Mouse (Mus musculus) G1E (cell line): ENCODE measurements around the gene Lyz1. TPM values are rescaled to one million over a fixed set of nuclear protein-coding genes. Genes with fewer than 3 reads are reported as not detected.
"Not testable (repeated sequence)": the region's sequence is repeated elsewhere in the genome, so short reads cannot be mapped to it uniquely, and the experiment has no call there.

ENCODE experiments used
- ATAC-seq: 2 replicates; pipeline ENCODE4 v1.8.0; 2016; ENCODE audit warnings: mild to moderate bottlenecking; ENCODE audit not compliant: insufficient number of reproducible peaks, poor library complexity, low FRiP score, severe bottlenecking; ENCODE audit errors: extremely low read depth
- DNase-seq: peaks from one replicate; pipeline ENCODE4 v3.0.0; 2012; ENCODE audit warnings: low spot score
- H3K27me3 ChIP-seq: 2 replicates; pipeline ENCODE4 v1.6.1; 2012; ENCODE audit warnings: mild to moderate bottlenecking, low read length, inconsistent platforms; ENCODE audit not compliant: insufficient read depth
- H3K36me3 ChIP-seq: replicated peaks from 2 replicates; pipeline ENCODE3; 2012; ENCODE audit warnings: mild to moderate bottlenecking, inconsistent platforms
- H3K4me1 ChIP-seq: 2 replicates; pipeline ENCODE4 v1.6.1; 2012; ENCODE audit warnings: low read depth, low read length, inconsistent platforms, mixed read lengths; ENCODE audit not compliant: insufficient read depth
- H3K4me3 ChIP-seq: 2 replicates; pipeline ENCODE4 v1.5.1; 2012; ENCODE audit warnings: low read depth, mild to moderate bottlenecking, inconsistent platforms, low read length, moderate library complexity, mixed read lengths
- H3K9me3 ChIP-seq: replicated peaks from 2 replicates; pipeline ENCODE4 v1.6.1; 2012; ENCODE audit warnings: inconsistent platforms
- CTCF ChIP-seq: IDR thresholded peaks from 2 replicates; pipeline ENCODE4 v1.5.1; 2012; ENCODE audit warnings: low read depth, low read length, inconsistent platforms, mixed read lengths
- GATA1 ChIP-seq: IDR thresholded peaks from 2 replicates; pipeline ENCODE4 v1.6.1; 2012; ENCODE audit warnings: borderline replicate concordance, low read length, inconsistent platforms, mixed read lengths
- GATA2 ChIP-seq: IDR thresholded peaks from 2 replicates; pipeline ENCODE4 v1.6.1; 2012; ENCODE audit warnings: low read depth, low read length, inconsistent platforms, borderline replicate concordance
- POLR2AphosphoS5 ChIP-seq: IDR thresholded peaks from 2 replicates; pipeline ENCODE4 v1.6.1; 2012; ENCODE audit warnings: low read depth, low read length, inconsistent platforms; ENCODE audit not compliant: insufficient replicate concordance
- TAL1 ChIP-seq: conservative IDR thresholded peaks from 2 replicates; pipeline ENCODE4 v1.6.1; 2012; ENCODE audit warnings: low read depth, low read length, inconsistent platforms, mixed read lengths
- polyA plus RNA-seq: library from polyadenylated mRNA; stranded (reverse); fragments of >175 nt; gene quantifications from 2 replicates; pipeline ENCODE4 v1.2.3, GENCODE M21; 2012
- total RNA-seq, 2 experiments: library from RNA; stranded (forward) in 1 of 2; stranded (reverse) in 1 of 2; fragments of 200-1000 nt in 1 of 2; fragments of >200 nt in 1 of 2; fragmentation: Nextera tagmentation in 1 of 2; gene quantifications; 2 replicates each; pipeline ENCODE4 v1.2.3; 2014 to 2017

Gene Lyz1
- total and polyA plus RNA-seq, 3 experiments = 0.11 TPM; not detected in 2

DNA sequence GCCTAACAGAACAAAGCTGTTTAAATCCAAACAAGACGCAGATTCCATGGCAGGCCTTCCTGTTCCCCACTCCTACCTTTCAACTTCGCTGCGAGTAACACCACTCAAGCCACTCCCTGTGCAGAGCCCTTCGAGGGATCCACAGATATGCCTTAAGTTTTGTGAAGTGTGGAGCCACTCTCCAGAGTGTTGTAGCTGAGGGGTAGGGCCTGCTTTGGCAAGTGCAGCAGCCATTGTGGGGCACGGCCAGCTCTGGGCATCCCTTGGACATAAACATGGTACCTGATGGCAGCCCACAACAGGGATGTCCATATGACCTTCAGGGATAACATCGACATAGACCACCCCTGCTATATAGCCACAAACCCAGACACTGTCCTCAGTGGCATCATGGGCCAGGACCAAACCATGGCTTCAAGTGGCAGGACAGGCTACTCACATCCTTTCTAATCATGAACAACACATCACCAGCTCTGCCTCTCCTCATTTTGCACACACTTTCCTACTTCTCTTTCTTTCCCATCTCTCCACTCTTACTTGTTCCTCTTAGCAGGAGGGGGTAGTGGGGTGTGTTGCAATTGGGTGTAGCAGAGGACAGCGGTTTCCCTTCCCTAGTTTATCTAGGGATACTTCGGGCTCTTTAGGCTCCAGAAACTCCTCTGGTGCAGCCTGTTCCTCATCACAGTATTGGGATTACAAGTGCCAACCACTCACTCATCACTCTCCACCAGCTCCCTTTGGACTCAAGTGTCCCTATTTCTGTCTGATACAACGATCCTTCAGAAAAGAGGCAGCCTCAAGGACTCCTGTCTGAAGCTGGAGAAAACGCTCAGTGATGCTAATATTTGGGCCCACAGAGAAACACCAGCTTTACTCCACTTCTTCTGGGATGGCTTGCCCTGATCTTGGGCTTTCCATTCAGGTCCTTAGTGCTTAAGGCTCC is 7.8 kb downstream of the Lyz1 start:
- no peaks in the 10 kb centered on the region for H3K36me3 ChIP-seq
- no peak overlapping the region for H3K4me3 ChIP-seq
- H3K4me1 ChIP-seq = no peaks in the 10 kb centered on the region
- TF ChIP-seq TAL1 (no peak), CTCF (no peak), GATA2 (no peak)
- ATAC-seq = no peak
- H3K9me3 ChIP-seq = no peaks in the 10 kb centered on the region
- DNase-seq = no peak
- H3K27me3 ChIP-seq = peaks cover 14% of the 10 kb centered on the region

DNA sequence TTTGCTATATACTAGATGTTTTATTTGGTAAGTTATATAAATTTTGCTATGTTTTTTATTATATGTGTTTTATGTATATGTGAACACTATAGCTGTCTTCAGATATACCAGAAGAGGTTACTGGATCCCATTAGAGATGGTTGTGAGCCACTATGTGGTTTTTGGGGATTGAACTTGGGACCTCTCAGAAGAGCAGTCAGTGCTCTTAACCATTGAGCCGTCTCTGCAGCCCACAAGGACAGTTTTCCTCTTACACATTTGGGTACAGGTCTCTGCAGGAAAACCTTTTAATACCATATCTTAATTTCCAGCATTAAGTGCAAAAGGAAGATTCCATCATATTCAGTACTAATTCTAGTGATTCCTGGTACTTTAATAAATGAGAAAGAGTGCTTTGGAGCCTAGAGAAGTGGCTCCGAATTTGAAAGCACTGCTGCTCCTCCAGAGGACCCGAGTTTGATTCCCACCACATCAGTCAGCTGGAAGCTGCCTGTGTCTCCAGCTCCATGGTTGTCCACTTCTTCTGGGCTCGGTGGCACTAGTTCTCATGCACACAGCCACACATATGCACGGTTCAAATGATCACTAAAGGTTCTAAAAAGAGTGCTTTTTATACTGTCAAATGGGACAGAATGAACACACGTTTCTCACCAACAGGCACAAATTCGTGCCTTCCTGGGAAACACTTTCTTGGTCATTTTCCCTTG is 8.6 kb downstream of the Lyz1 start:
- TF ChIP-seq GATA1 = no peak
- TF ChIP-seq POLR2AphosphoS5 = no peak
- TF ChIP-seq GATA2 = no peak
- no peak for TF ChIP-seq TAL1
- no peak for TF ChIP-seq CTCF
- no peaks in the 10 kb centered on the region for H3K4me1 ChIP-seq
- DNase-seq = no peak
- no peaks in the 10 kb centered on the region for H3K36me3 ChIP-seq
- H3K27me3 ChIP-seq = peaks cover 14% of the 10 kb centered on the region
- no peaks in the 10 kb centered on the region for H3K9me3 ChIP-seq
- no peak for ATAC-seq
- no peak overlapping the region for H3K4me3 ChIP-seq

DNA sequence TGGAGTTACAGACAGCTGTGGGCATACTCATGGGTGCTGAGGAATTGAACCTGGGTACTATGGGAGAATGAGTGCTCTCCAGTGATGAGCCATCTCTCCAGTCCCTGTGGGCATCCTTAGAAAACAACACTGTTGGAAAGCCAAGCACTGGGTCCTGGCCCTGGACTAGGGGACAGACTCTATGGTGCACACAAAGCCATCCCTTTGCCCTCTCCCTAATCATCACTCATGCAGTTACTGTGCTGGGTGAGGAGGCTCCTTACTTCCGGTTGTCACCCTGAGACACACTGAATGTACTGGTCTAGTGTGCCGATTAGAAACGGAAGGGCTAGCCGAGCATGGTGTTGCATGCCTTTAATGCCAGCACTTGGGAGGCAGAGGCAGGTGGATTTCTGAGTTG is 9.5 kb downstream of the Lyz1 start:
- peaks cover 14% of the 10 kb centered on the region for H3K27me3 ChIP-seq
- ATAC-seq, H3K4me3 ChIP-seq, H3K36me3 ChIP-seq, H3K4me1 ChIP-seq, DNase-seq, H3K9me3 ChIP-seq: not testable (repeated sequence)

DNA sequence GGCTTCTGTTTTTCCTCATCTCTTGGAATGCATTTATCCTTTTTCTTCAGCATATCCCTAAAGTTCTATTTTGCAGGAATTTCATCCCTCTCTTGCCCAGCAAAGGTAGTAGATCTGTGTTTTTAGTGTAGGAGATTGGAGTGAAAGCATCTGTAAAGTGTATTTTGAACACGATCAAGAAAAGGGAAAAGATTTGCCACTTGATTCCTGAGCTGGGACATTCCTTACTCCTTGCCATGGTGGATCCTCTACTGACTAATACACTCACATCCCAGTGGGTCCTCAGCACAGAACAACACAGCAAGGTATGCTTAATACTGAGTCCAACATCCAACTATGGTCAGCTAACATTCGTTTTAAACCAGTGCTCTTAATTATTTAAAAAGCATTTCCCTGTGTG is 10.1 kb downstream of the Lyz1 start:
- no peaks in the 10 kb centered on the region for H3K36me3 ChIP-seq
- H3K9me3 ChIP-seq = no peaks in the 10 kb centered on the region
- H3K27me3 ChIP-seq = peaks cover 14% of the 10 kb centered on the region
- ATAC-seq (no peak), DNase-seq (no peak)
- H3K4me3 ChIP-seq = no peak overlapping the region
- TF ChIP-seq CTCF (no peak), GATA1 (no peak), TAL1 (no peak), POLR2AphosphoS5 (no peak), GATA2 (no peak)
- no peaks in the 10 kb centered on the region for H3K4me1 ChIP-seq

DNA sequence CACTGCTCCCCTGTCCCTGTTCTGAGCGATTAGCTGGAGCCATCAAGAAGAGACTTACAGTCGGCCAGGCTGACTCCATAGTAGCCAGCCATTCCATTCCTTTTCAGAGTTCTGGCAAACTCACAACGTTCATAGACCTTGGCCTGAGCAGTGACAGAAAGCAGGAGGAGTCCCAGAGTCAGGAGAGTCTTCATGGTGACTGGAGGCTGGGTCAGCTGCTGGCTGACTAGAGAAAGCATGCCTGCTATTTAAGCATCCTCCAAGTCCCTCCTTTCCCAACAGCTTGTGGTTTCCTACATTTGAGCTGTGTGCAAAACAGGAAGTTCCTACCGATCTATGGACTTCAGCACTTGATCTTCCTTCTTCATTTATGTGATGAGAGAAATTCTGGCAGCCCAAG is 10.6 kb downstream of the Lyz1 start, which contains the start of gene Lyz2:
TSS of gene Lyz2 (minus strand) at position 273 of the 400 bp plus-strand sequence.
- DNase-seq (no peak), ATAC-seq (no peak)
- Histone ChIP-seq H3K36me3 (no peaks in the 10 kb centered on the region), H3K27me3 (peaks cover 14% of the 10 kb centered on the region), H3K4me3 (no peak within 1 kb of the TSS), H3K9me3 (no peaks in the 10 kb centered on the region), H3K4me1 (no peaks in the 10 kb centered on the region)
- no peak for TF ChIP-seq POLR2AphosphoS5
- no peak for TF ChIP-seq CTCF
- no peak for TF ChIP-seq GATA1
- no peak for TF ChIP-seq TAL1
- no peak for TF ChIP-seq GATA2

DNA sequence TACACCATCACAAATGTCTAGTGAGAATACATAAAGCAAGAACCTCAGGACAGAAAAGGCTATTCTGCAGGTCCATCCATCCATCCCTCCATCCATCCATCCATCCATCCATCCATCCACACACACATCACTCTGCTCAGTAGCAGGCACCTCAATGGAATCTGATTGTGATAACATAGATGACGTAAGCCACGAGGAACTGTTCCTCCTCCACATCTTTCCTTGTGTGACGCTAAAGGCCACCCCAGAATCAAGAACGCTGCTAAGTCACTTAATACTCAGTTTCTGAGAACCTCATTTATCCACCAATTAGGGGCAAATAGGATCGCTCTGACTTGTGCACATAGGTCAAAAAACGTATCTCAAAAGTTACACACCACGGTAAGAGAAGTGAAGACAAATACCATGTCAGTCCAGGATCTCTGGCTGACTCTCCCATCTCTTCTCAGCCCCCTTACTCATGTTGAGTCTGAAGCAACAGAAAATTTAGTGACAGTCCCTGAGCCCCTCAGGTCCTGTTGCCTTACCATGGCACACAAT is 11.2 kb downstream of the Lyz1 start:
- no peak for ATAC-seq
- TF ChIP-seq TAL1 = no peak
- no peak for TF ChIP-seq CTCF
- TF ChIP-seq POLR2AphosphoS5 = no peak
- TF ChIP-seq GATA1 = no peak
- TF ChIP-seq GATA2 = no peak

More for the DNA sequence above, 11.2 kb downstream of the Lyz1 start:
- DNase-seq = no peak
- Histone ChIP-seq H3K4me3 (no peak overlapping the region), H3K27me3 (peaks cover 14% of the 10 kb centered on the region), H3K9me3 (no peaks in the 10 kb centered on the region), H3K4me1 (no peaks in the 10 kb centered on the region), H3K36me3 (no peaks in the 10 kb centered on the region)
